Mouse (Mus musculus): Measurements from ENCODE around the gene Aqr. TPM values are rescaled to one million over a fixed set of nuclear protein-coding genes. Genes with fewer than 3 reads are reported as not detected.
"Not testable (repeated sequence)": the region's sequence is repeated elsewhere in the genome, so short reads cannot be mapped to it uniquely, and the experiment has no call there.

The Aqr gene
- polyA plus RNA-seq (2014; fragmentation: Nextera tagmentation; extraction: Ambion mirVana): 44.9 and 48.3 TPM in 2 replicates

- not testable (repeated sequence) for DNase-seq (ENCODE audit: low spot score); H3K9me3 ChIP-seq (ENCODE audit: control insufficient read depth, low read length); H3K4me1 ChIP-seq (ENCODE audit: control insufficient read depth, insufficient read depth, low read length); H3K9ac ChIP-seq (ENCODE audit: low read depth, low read length); H3K36me3 ChIP-seq (ENCODE audit: control insufficient read depth, insufficient read depth, low read length); H3K27me3 ChIP-seq (replicated peaks; ENCODE audit: control insufficient read depth, insufficient read depth, low read length); H3K27ac ChIP-seq (replicated peaks; ENCODE audit: low read depth, low read length); H3K4me2 ChIP-seq (ENCODE audit: low read depth, low read length); H3K4me3 ChIP-seq (ENCODE audit: low read depth, low read length); ATAC-seq (ENCODE audit: low read depth)
- WGBS: 89% methylated on average over 1 of the region's 6 CpGs
These were observed at the start of gene Aqr for GRCm38 (mm10) chr2:114186924-114187323. Aqr (minus strand) TSS chr2:114187024.

GRCm38 (mm10) chr2:114236566-114236965 lies 49.7 kb upstream of the Aqr start:
- 83% methylated on average over 1 of the region's 1 CpGs for WGBS
- H3K4me1 ChIP-seq (ENCODE audit: control insufficient read depth, insufficient read depth, low read length): no peaks in the 10 kb centered on the region
- DNase-seq (ENCODE audit: low spot score): no peak
- no peak for ATAC-seq (ENCODE audit: low read depth)
- no peaks in the 10 kb centered on the region for H3K27me3 ChIP-seq (replicated peaks; ENCODE audit: control insufficient read depth, insufficient read depth, low read length)
- no peak overlapping the region for H3K4me2 ChIP-seq (ENCODE audit: low read depth, low read length)
- no peak overlapping the region for H3K27ac ChIP-seq (replicated peaks; ENCODE audit: low read depth, low read length)
- no peak overlapping the region for H3K4me3 ChIP-seq (ENCODE audit: low read depth, low read length)
- no peaks in the 10 kb centered on the region for H3K36me3 ChIP-seq (ENCODE audit: control insufficient read depth, insufficient read depth, low read length)
- no peaks in the 10 kb centered on the region for H3K9me3 ChIP-seq (ENCODE audit: control insufficient read depth, low read length)
- H3K9ac ChIP-seq (ENCODE audit: low read depth, low read length): no peak overlapping the region

GRCm38 (mm10) chr2:114235584-114235983 lies 48.8 kb upstream of the Aqr start:
- ATAC-seq (ENCODE audit: low read depth): no peak
- no peak overlapping the region for H3K9ac ChIP-seq (ENCODE audit: low read depth, low read length)
- no peaks in the 10 kb centered on the region for H3K36me3 ChIP-seq (ENCODE audit: control insufficient read depth, insufficient read depth, low read length)
- 77% methylated on average over 3 of the region's 3 CpGs for WGBS
- no peak for DNase-seq (ENCODE audit: low spot score)
- no peaks in the 10 kb centered on the region for H3K4me1 ChIP-seq (ENCODE audit: control insufficient read depth, insufficient read depth, low read length)
- no peak overlapping the region for H3K27ac ChIP-seq (replicated peaks; ENCODE audit: low read depth, low read length)
- no peaks in the 10 kb centered on the region for H3K27me3 ChIP-seq (replicated peaks; ENCODE audit: control insufficient read depth, insufficient read depth, low read length)
- H3K4me2 ChIP-seq (ENCODE audit: low read depth, low read length): no peak overlapping the region
- H3K9me3 ChIP-seq (ENCODE audit: control insufficient read depth, low read length): no peaks in the 10 kb centered on the region
- H3K4me3 ChIP-seq (ENCODE audit: low read depth, low read length): no peak overlapping the region

- DNase-seq (ENCODE audit: low spot score) (no peak), ATAC-seq (ENCODE audit: low read depth) (no peak)
- Histone ChIP-seq H3K27ac (replicated peaks; ENCODE audit: low read depth, low read length) (no peak overlapping the region), H3K4me1 (ENCODE audit: control insufficient read depth, insufficient read depth, low read length) (no peaks in the 10 kb centered on the region), H3K27me3 (replicated peaks; ENCODE audit: control insufficient read depth, insufficient read depth, low read length) (no peaks in the 10 kb centered on the region), H3K36me3 (ENCODE audit: control insufficient read depth, insufficient read depth, low read length) (no peaks in the 10 kb centered on the region), H3K9me3 (ENCODE audit: control insufficient read depth, low read length) (no peaks in the 10 kb centered on the region), H3K4me3 (ENCODE audit: low read depth, low read length) (no peak overlapping the region), H3K4me2 (ENCODE audit: low read depth, low read length) (no peak overlapping the region), H3K9ac (ENCODE audit: low read depth, low read length) (no peak overlapping the region)
- 43% methylated on average over 2 of the region's 2 CpGs for WGBS
These were observed 44.4 kb upstream of the Aqr start for GRCm38 (mm10) chr2:114231248-114231647.

GRCm38 (mm10) chr2:114228672-114229071 lies 41.8 kb upstream of the Aqr start:
- Histone ChIP-seq H3K9me3 (ENCODE audit: control insufficient read depth, low read length) (no peaks in the 10 kb centered on the region), H3K36me3 (ENCODE audit: control insufficient read depth, insufficient read depth, low read length) (no peaks in the 10 kb centered on the region), H3K27ac (replicated peaks; ENCODE audit: low read depth, low read length) (no peak overlapping the region), H3K4me2 (ENCODE audit: low read depth, low read length) (no peak overlapping the region), H3K4me1 (ENCODE audit: control insufficient read depth, insufficient read depth, low read length) (no peaks in the 10 kb centered on the region), H3K27me3 (replicated peaks; ENCODE audit: control insufficient read depth, insufficient read depth, low read length) (no peaks in the 10 kb centered on the region), H3K9ac (ENCODE audit: low read depth, low read length) (no peak overlapping the region), H3K4me3 (ENCODE audit: low read depth, low read length) (no peak overlapping the region)
- ATAC-seq (ENCODE audit: low read depth): no peak
- no peak for DNase-seq (ENCODE audit: low spot score)
- 75% methylated on average over 2 of the region's 2 CpGs for WGBS

GRCm38 (mm10) chr2:114205036-114205435 lies 18.2 kb upstream of the Aqr start:
- H3K4me3 ChIP-seq (ENCODE audit: low read depth, low read length): no peak overlapping the region
- 64% methylated on average over 6 of the region's 6 CpGs for WGBS
- H3K9me3 ChIP-seq (ENCODE audit: control insufficient read depth, low read length): no peaks in the 10 kb centered on the region
- no peaks in the 10 kb centered on the region for H3K27me3 ChIP-seq (replicated peaks; ENCODE audit: control insufficient read depth, insufficient read depth, low read length)
- no peak for DNase-seq (ENCODE audit: low spot score)
- no peaks in the 10 kb centered on the region for H3K36me3 ChIP-seq (ENCODE audit: control insufficient read depth, insufficient read depth, low read length)
- no peak overlapping the region for H3K4me2 ChIP-seq (ENCODE audit: low read depth, low read length)
- peaks cover 5% of the 10 kb centered on the region; the same call in 1 of the 2 replicates for H3K4me1 ChIP-seq (ENCODE audit: control insufficient read depth, insufficient read depth, low read length)
- no peak for ATAC-seq (ENCODE audit: low read depth)
- no peak overlapping the region for H3K27ac ChIP-seq (replicated peaks; ENCODE audit: low read depth, low read length)
- no peak overlapping the region for H3K9ac ChIP-seq (ENCODE audit: low read depth, low read length)

GRCm38 (mm10) chr2:114201574-114201973 lies 14.8 kb upstream of the Aqr start:
- Histone ChIP-seq H3K4me2 (ENCODE audit: low read depth, low read length) (peak overlapping the region; percentile 66), H3K9me3 (ENCODE audit: control insufficient read depth, low read length) (no peaks in the 10 kb centered on the region), H3K4me1 (ENCODE audit: control insufficient read depth, insufficient read depth, low read length) (peaks cover 11% of the 10 kb centered on the region), H3K4me3 (ENCODE audit: low read depth, low read length) (peak overlapping the region; percentile 83), H3K9ac (ENCODE audit: low read depth, low read length) (peak overlapping the region; percentile 92), H3K27me3 (replicated peaks; ENCODE audit: control insufficient read depth, insufficient read depth, low read length) (no peaks in the 10 kb centered on the region), H3K27ac (replicated peaks; ENCODE audit: low read depth, low read length) (no peak overlapping the region), H3K36me3 (ENCODE audit: control insufficient read depth, insufficient read depth, low read length) (peaks cover 9% of the 10 kb centered on the region)
- 32% methylated on average over 4 of the region's 4 CpGs for WGBS
- ATAC-seq (ENCODE audit: low read depth) (no peak), DNase-seq (ENCODE audit: low spot score) (no peak)

GRCm38 (mm10) chr2:114200932-114201559 lies 14.2 kb upstream of the Aqr start, which contains the start of gene Zfp770:
Zfp770 (minus strand) TSS chr2:114201469.
- Histone ChIP-seq H3K4me3 (ENCODE audit: low read depth, low read length) (peak within 1 kb of the TSS; percentile 83), H3K36me3 (ENCODE audit: control insufficient read depth, insufficient read depth, low read length) (peaks cover 14% of the 10 kb centered on the region), H3K4me1 (ENCODE audit: control insufficient read depth, insufficient read depth, low read length) (peaks cover 11% of the 10 kb centered on the region), H3K27ac (replicated peaks; ENCODE audit: low read depth, low read length) (peak within 1 kb of the TSS; percentile 63), H3K27me3 (replicated peaks; ENCODE audit: control insufficient read depth, insufficient read depth, low read length) (no peaks in the 10 kb centered on the region), H3K4me2 (ENCODE audit: low read depth, low read length) (peak within 1 kb of the TSS; percentile 66), H3K9me3 (ENCODE audit: control insufficient read depth, low read length) (no peaks in the 10 kb centered on the region), H3K9ac (ENCODE audit: low read depth, low read length) (peak within 1 kb of the TSS; percentile 92)
- ATAC-seq (ENCODE audit: low read depth) (peak; percentile 96), DNase-seq (ENCODE audit: low spot score) (peak; percentile 76)
- WGBS: under 1% methylated on average over 32 of the region's 36 CpGs

- Histone ChIP-seq H3K36me3 (ENCODE audit: control insufficient read depth, insufficient read depth, low read length) (peaks cover 26% of the 10 kb centered on the region), H3K27me3 (replicated peaks; ENCODE audit: control insufficient read depth, insufficient read depth, low read length) (no peaks in the 10 kb centered on the region), H3K9ac (ENCODE audit: low read depth, low read length) (no peak overlapping the region), H3K4me2 (ENCODE audit: low read depth, low read length) (no peak overlapping the region), H3K4me1 (ENCODE audit: control insufficient read depth, insufficient read depth, low read length) (peaks cover 11% of the 10 kb centered on the region), H3K4me3 (ENCODE audit: low read depth, low read length) (no peak overlapping the region), H3K9me3 (ENCODE audit: control insufficient read depth, low read length) (no peaks in the 10 kb centered on the region), H3K27ac (replicated peaks; ENCODE audit: low read depth, low read length) (no peak overlapping the region)
- ATAC-seq (ENCODE audit: low read depth): no peak
- 83% methylated on average over 5 of the region's 5 CpGs for WGBS
- no peak for DNase-seq (ENCODE audit: low spot score)
These were observed 9.6 kb upstream of the Aqr start for GRCm38 (mm10) chr2:114196421-114196820.

Data from embryonic facial prominence, embryonic 14.5 days (tissue).